Mouse (Mus musculus) neural tube, embryonic 14.5 days (tissue): Measurements from ENCODE around the gene Plcd3. TPM values are rescaled to one million over a fixed set of nuclear protein-coding genes. Genes with fewer than 3 reads are reported as not detected.

Experiments
- ATAC-seq: fragments of 200-750 bp; cut with Nextera tagmentation; 2 replicates; pipeline ENCODE4 v1.8.0; 2017; ENCODE audit warnings: low read depth, mild to moderate bottlenecking, moderate TSS enrichment, moderate library complexity
- H3K27ac ChIP-seq: fragments of 300-500 bp; sonication (generic); 2 replicates; pipeline ENCODE4 v1.5.1; 2014; ENCODE audit warnings: low read depth, mild to moderate bottlenecking, control low read depth, low read length, moderate library complexity, mixed read lengths
- H3K27me3 ChIP-seq: fragments of 300-500 bp; sonication (generic); 2 replicates; pipeline ENCODE4 v1.6.1; 2014; ENCODE audit warnings: low read length; ENCODE audit not compliant: control insufficient read depth, insufficient read depth
- H3K36me3 ChIP-seq: fragments of 300-500 bp; sonication (generic); 2 replicates; pipeline ENCODE4 v1.6.1; 2014; ENCODE audit warnings: low read length, mixed read lengths; ENCODE audit not compliant: control insufficient read depth, insufficient read depth
- H3K4me1 ChIP-seq: fragments of 300-500 bp; sonication (generic); 2 replicates; pipeline ENCODE4 v1.6.1; 2014; ENCODE audit warnings: low read length; ENCODE audit not compliant: control insufficient read depth, insufficient read depth
- H3K4me2 ChIP-seq: fragments of 300-500 bp; sonication (generic); 2 replicates; pipeline ENCODE4 v1.6.1; 2014; ENCODE audit warnings: mild to moderate bottlenecking, low read depth, low read length, control low read depth
- H3K4me3 ChIP-seq: fragments of 300-500 bp; sonication (generic); 2 replicates; pipeline ENCODE4 v1.5.1; 2014; ENCODE audit warnings: low read depth, low read length, control low read depth, mixed read lengths
- H3K9ac ChIP-seq: fragments of 300-500 bp; sonication (generic); replicated peaks from 2 replicates; pipeline ENCODE4 v1.6.1; 2014; ENCODE audit warnings: low read depth, mild to moderate bottlenecking, control low read depth, low read length, mixed read lengths
- H3K9me3 ChIP-seq: fragments of 300-500 bp; sonication (generic); 2 replicates; pipeline ENCODE4 v1.6.1; 2016; ENCODE audit warnings: low read length; ENCODE audit not compliant: control insufficient read depth
- WGBS: fragments of 180-500 bp; shearing (Covaris S2); extraction: QIAGEN DNeasy Blood & Tissue Kit; methylation state at CpG from one replicate; pipeline ENCODE4 v1.1.7; 2014; 5-methylcytosine and 5-hydroxymethylcytosine counted together
- polyA plus RNA-seq: library from polyadenylated mRNA; unstranded; fragments of >200 nt; fragmentation: Nextera tagmentation; extraction: Ambion mirVana; gene quantifications from 2 replicates; pipeline ENCODE4 v1.2.1, GENCODE M21; 2014

Plcd3 gene
- polyA plus RNA-seq, 1 experiment from 2014 or later: 1.4 TPM

DNA sequence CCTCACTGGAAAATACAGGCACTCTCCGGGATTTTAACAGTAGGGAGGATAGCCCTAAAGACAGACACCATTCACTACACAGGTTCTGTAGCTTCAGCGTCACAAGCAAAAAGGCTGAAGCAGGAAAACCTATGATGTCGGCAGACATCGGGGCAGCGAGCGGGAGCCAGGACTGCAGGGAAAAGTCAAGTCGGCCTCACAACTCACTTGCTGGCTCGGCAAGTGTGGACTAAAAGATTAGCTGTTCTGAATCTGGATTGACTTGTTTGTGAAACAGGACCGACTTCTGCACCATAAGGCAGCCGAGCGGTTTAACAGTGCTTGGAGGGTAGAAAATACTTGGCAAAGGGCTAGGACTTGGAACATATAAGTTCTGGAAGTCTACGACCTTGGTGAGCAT, 11.5 kb upstream of the Plcd3 start:
- peaks cover 4% of the 10 kb centered on the region for H3K27me3 ChIP-seq
- ATAC-seq: no peak
- H3K9me3 ChIP-seq: no peaks in the 10 kb centered on the region
- WGBS: 37% methylated on average over 12 of the region's 12 CpGs
- H3K4me2 ChIP-seq: no peak overlapping the region
- no peak overlapping the region for H3K27ac ChIP-seq
- H3K9ac ChIP-seq: no peak overlapping the region
- no peaks in the 10 kb centered on the region for H3K36me3 ChIP-seq
- H3K4me3 ChIP-seq: no peak overlapping the region
- 0 out of 2 replicates have a peak, but pooled peaks cover 5% of the 10 kb centered on the region for H3K4me1 ChIP-seq

DNA sequence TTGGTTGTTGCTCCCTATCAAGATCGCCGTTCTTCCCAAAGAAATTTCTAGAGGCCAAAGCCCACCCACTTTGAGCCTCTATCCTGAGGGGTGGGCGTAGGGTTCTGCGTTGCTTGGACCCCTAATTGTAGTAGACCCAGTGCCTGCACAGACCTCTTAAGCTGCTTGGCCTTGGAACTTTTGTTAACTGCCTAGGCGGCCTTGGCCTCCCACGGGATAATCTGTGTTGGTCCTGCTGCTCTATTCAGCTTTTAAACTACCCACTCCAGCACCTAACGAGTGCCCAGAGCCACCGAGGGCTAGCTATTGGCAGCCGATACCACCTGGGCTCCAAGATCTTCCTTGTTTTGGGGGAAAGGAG, 11.1 kb upstream of the Plcd3 start:
- no peak for ATAC-seq
- no peaks in the 10 kb centered on the region for H3K36me3 ChIP-seq
- H3K4me3 ChIP-seq: no peak overlapping the region
- H3K9ac ChIP-seq: peak overlapping the region; percentile 16; the same call in 1 of the 2 replicates
- H3K4me1 ChIP-seq: 0 out of 2 replicates have a peak, but pooled peaks cover 5% of the 10 kb centered on the region
- peaks cover 4% of the 10 kb centered on the region for H3K27me3 ChIP-seq
- no peaks in the 10 kb centered on the region for H3K9me3 ChIP-seq
- 11% methylated on average over 9 of the region's 9 CpGs for WGBS
- H3K27ac ChIP-seq: no peak overlapping the region
- H3K4me2 ChIP-seq: peak overlapping the region; percentile 47

DNA sequence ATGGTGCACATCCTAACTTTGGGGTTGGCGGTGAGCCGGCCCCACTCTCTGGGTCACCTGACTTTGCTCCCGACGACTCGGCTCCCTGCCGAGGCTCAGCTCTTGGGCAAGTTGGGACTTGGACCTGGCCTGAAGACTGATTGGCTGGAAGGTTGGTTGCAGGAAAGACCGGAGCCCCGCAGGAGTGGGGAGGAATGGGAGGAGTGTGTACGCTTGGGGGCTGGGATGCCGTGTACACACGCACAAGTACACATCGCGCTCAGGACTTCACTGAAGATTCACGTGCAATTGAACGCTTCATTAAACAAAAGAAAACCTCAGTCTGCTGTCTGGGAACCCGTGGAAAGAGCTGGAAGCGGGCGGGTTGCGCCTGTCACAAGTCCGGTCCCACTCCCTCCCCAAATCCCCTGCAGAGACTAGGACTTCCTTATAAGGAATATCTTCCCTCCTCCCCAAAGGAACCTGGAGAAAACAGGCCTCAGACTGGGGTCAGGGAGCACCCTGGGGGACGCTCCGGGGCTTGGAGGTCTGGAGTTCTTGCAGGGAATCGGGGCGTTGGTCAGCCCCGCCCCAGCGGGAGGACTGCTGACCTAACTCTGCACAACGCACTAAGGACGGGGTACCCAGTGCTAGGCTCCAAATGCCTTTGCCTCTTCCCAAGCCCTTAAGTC, 10.6 kb upstream of the Plcd3 start:
- Histone ChIP-seq H3K27me3 (peaks cover 4% of the 10 kb centered on the region), H3K4me1 (0 out of 2 replicates have a peak, but pooled peaks cover 5% of the 10 kb centered on the region), H3K9me3 (no peaks in the 10 kb centered on the region), H3K27ac (no peak overlapping the region), H3K4me3 (peak overlapping the region; percentile 21), H3K9ac (peak overlapping the region; percentile 16), H3K36me3 (no peaks in the 10 kb centered on the region), H3K4me2 (peak overlapping the region; percentile 47)
- no peak for ATAC-seq
- under 1% methylated on average over 28 of the region's 28 CpGs for WGBS

DNA sequence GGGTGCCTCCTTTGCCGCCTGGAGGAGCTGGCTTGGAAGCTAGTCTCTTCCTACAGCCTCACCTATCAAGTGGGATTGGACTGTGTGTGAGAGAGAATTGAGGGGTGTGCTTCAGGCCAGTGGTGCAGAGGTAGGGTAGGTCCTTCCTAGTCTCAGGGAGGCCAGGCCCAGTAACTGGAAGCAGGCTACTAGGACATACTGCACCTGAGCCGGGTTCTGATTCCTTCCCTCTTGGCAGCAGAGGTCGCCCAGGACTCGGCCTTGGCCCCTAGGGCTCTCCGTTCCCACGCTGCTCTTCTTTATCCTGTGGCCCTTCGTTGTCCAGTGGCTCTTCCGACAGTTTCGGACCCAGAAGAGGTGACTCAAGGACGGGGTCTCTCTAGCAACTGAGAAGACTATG, 9.8 kb upstream of the Plcd3 start:
- no peak for ATAC-seq
- 0 out of 2 replicates have a peak, but pooled peaks cover 5% of the 10 kb centered on the region for H3K4me1 ChIP-seq

DNA sequence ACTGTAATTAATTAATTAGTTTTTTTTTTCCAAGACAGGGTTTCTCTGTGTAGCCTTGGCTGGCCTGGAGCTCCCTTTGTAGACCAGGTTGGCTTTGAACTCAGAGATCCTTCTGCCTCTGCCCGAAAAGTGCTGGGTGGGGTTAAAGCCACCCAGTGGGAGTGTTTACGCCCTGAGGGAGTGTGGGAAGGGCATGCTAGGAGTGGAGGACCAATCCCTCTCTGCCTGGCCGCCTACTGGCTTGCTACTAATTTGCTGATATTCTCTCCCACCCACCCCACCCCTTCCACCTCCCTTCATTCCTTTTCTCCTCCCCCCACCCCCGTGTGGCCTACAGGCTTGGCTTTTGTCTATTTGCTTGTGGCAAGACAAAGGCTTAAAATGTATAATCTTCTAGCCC, 4.9 kb upstream of the Plcd3 start:
- Histone ChIP-seq H3K4me3 (no peak overlapping the region), H3K4me2 (no peak overlapping the region), H3K4me1 (peaks cover 8% of the 10 kb centered on the region; the same call in 1 of the 2 replicates), H3K9me3 (no peaks in the 10 kb centered on the region), H3K9ac (no peak overlapping the region), H3K27ac (no peak overlapping the region), H3K27me3 (peaks cover 6% of the 10 kb centered on the region; the same call in 1 of the 2 replicates), H3K36me3 (no peaks in the 10 kb centered on the region)
- 56% methylated on average over 4 of the region's 4 CpGs for WGBS
- no peak for ATAC-seq

More for the DNA sequence above, 9.8 kb upstream of the Plcd3 start:
- Histone ChIP-seq H3K27me3 (peaks cover 4% of the 10 kb centered on the region), H3K4me2 (peak overlapping the region; percentile 47; the same call in 1 of the 2 replicates), H3K4me3 (no peak overlapping the region), H3K9ac (no peak overlapping the region), H3K36me3 (no peaks in the 10 kb centered on the region), H3K9me3 (no peaks in the 10 kb centered on the region), H3K27ac (no peak overlapping the region)
- 21% methylated on average over 10 of the region's 10 CpGs for WGBS

DNA sequence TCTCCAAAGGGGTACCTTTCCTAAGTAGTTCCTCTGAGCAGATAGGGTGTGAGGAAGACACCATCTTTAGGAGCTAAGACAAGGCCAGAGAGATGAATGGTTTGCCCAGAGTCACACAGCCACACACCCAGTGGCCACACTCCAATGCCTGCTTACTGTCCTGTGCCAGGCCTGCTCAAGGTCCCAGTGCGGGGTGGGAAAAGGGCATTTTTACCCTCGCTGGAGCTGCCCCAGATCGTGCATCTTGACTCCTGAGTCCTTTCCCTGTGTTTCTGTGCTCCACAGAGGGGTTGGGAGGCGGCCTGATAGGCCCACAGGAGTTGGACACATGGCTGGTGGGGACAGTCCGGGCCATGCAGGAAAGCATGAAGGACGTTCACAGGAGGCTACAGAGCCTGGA, 4.4 kb upstream of the Plcd3 start:
- 89% methylated on average over 6 of the region's 6 CpGs for WGBS
- H3K4me1 ChIP-seq: peaks cover 12% of the 10 kb centered on the region; the same call in 1 of the 2 replicates
- H3K27ac ChIP-seq: no peak overlapping the region
- no peak overlapping the region for H3K4me3 ChIP-seq
- H3K36me3 ChIP-seq: no peaks in the 10 kb centered on the region
- ATAC-seq: no peak
- H3K4me2 ChIP-seq: no peak overlapping the region
- peaks cover 7% of the 10 kb centered on the region; the same call in 1 of the 2 replicates for H3K27me3 ChIP-seq
- no peak overlapping the region for H3K9ac ChIP-seq
- no peaks in the 10 kb centered on the region for H3K9me3 ChIP-seq

DNA sequence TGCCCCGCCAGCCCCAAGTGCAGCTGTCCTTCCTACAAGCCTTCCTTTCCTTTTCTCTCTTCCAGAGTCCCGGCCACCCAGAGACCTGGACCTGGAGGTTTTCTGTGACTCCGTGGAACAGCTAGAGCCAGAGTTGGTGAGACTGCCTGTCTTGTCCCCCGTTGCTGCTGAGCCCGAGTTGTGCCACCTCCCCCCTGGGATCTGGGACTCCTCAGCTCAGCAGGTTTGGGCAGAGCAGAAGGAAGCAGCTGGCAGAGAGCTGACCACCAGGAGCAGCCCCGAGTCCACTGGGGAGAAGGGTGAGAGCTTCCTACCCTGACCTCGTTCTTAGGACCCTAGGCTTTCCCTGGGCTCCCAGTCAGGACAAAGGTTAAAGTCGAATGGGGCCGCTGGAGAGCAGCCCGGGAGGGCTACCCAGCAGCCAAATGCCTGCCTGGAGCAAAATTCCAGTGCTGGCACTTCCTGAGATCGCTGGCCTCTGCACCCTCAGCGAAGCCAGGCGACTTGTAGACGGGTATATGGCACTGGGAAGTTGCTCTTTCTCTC, 3.8 kb upstream of the Plcd3 start:
- ATAC-seq: no peak
- H3K4me3 ChIP-seq: no peak overlapping the region
- H3K27ac ChIP-seq: no peak overlapping the region
- H3K36me3 ChIP-seq: no peaks in the 10 kb centered on the region
- H3K4me2 ChIP-seq: no peak overlapping the region
- peaks cover 12% of the 10 kb centered on the region; the same call in 1 of the 2 replicates for H3K4me1 ChIP-seq
- no peak overlapping the region for H3K9ac ChIP-seq
- no peaks in the 10 kb centered on the region for H3K9me3 ChIP-seq
- peaks cover 10% of the 10 kb centered on the region; the same call in 1 of the 2 replicates for H3K27me3 ChIP-seq
- 63% methylated on average over 14 of the region's 14 CpGs for WGBS

DNA sequence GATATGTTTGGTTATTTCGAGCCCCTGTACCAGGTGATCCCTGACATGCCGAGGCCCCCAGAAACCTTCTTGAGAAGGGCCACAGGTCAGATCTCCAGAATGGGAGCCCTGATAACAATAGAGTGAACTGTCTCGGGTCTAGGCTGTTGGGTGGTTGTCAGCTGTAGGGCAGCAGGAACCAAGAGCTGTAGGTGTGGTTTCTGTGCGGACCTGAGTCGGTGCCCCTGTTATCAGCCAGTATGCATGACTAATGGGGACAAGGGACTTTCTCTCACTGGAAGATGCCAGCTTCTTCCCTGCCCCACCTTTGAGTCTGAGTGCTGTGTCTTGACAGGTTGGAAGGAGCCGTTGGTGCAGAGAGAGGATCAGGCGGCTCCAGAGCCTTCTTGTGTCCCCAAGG, 3.0 kb upstream of the Plcd3 start:
- no peak for ATAC-seq
- Histone ChIP-seq H3K9me3 (no peaks in the 10 kb centered on the region), H3K4me1 (peaks cover 12% of the 10 kb centered on the region; the same call in 1 of the 2 replicates), H3K9ac (no peak overlapping the region), H3K4me2 (no peak overlapping the region), H3K27ac (no peak overlapping the region), H3K4me3 (no peak overlapping the region), H3K36me3 (no peaks in the 10 kb centered on the region), H3K27me3 (peaks cover 14% of the 10 kb centered on the region; the same call in 1 of the 2 replicates)
- 75% methylated on average over 7 of the region's 7 CpGs for WGBS

DNA sequence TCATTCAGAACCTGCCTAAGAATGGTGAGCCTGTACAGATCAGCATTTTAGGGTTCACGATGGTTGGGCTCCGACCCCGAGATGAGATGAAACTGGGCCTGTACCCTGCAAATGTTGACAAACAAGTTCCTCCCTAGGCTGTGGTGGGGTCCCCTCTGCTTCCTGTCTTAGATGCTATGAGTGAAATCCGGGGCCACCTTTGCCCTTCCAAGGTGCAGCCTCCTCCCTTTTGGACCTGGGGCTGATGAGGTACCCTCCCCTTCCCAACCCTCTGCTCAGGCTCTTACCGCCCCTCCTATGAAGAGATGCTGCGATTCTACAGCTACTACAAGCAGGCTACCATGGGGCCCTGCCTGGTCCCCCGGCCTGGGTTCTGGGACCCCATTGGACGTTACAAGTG, 2.2 kb upstream of the Plcd3 start:
- WGBS: 55% methylated on average over 8 of the region's 8 CpGs
- Histone ChIP-seq H3K36me3 (no peaks in the 10 kb centered on the region), H3K9me3 (no peaks in the 10 kb centered on the region), H3K4me2 (no peak overlapping the region), H3K27me3 (peaks cover 17% of the 10 kb centered on the region; the same call in 1 of the 2 replicates), H3K4me1 (peaks cover 12% of the 10 kb centered on the region; the same call in 1 of the 2 replicates), H3K9ac (no peak overlapping the region), H3K4me3 (peak overlapping the region; percentile 33; the same call in 1 of the 2 replicates), H3K27ac (no peak overlapping the region)
- ATAC-seq: no peak
